Mouse (Mus musculus): Measurements from ENCODE around the gene 4933415A04Rik.

- TF ChIP-seq POLR2A (IDR thresholded peaks at IDR 0.05; ENCODE audit: borderline replicate concordance, extremely low read depth, low read depth, low read length) (no peak), CTCF (IDR thresholded peaks at IDR 0.05; ENCODE audit: insufficient read depth, low read length) (no peak)
Observed at GRCm38 (mm10) chr11:43589530-43590072, 2.8 kb downstream of the 4933415A04Rik start.
